Mouse (Mus musculus) cortical plate, adult 2 months (tissue): ENCODE measurements around the gene Nf1.

ENCODE experiments used
- CTCF ChIP-seq: fragments of 200-500 bp; IDR thresholded peaks from 2 replicates; pipeline ENCODE4 v1.5.1; 2011; ENCODE audit warnings: mild to moderate bottlenecking, control low read depth, low read length; ENCODE audit not compliant: insufficient read depth; ENCODE audit errors: extremely low read depth
- POLR2A ChIP-seq: fragments of 200-500 bp; IDR thresholded peaks from 2 replicates; pipeline ENCODE4 v1.6.1; 2011; ENCODE audit warnings: mild to moderate bottlenecking, low read length, control low read depth; ENCODE audit not compliant: insufficient read depth; ENCODE audit errors: extremely low read depth

- TF ChIP-seq POLR2A (no peak), CTCF (no peak)
Observed at GRCm38 (mm10) chr11:79529736-79530135, 190.2 kb downstream of the Nf1 start.
